Mouse (Mus musculus): ENCODE measurements around the gene Podxl2. TPM values are rescaled to one million over a fixed set of nuclear protein-coding genes. Genes with fewer than 3 reads are reported as not detected.

Gene Podxl2
- polyA plus RNA-seq, 1 experiment from 2014 or later, result 72.3 TPM

GRCm38 (mm10) chr6:88860914-88861313 lies 13.9 kb downstream of the Podxl2 start:
- no peak overlapping the region for H3K27ac ChIP-seq
- no peaks in the 10 kb centered on the region for H3K27me3 ChIP-seq (replicated peaks)
- 11% methylated on average over 2 of the region's 2 CpGs for WGBS
- ATAC-seq (ENCODE audit: insufficient read depth, low FRiP score, low read depth), result peak; percentile 23; the same call in 1 of the 2 replicates
- no peak overlapping the region for H3K4me3 ChIP-seq (replicated peaks)
- peaks cover 5% of the 10 kb centered on the region; the same call in 1 of the 2 replicates for H3K36me3 ChIP-seq
- H3K9me3 ChIP-seq, result no peaks in the 10 kb centered on the region
- no peak overlapping the region for H3K9ac ChIP-seq
- H3K4me1 ChIP-seq, result no peaks in the 10 kb centered on the region
- no peak overlapping the region for H3K4me2 ChIP-seq

GRCm38 (mm10) chr6:88858341-88858740 lies 16.5 kb downstream of the Podxl2 start:
- H3K27me3 ChIP-seq (replicated peaks), result no peaks in the 10 kb centered on the region
- no peak overlapping the region for H3K4me2 ChIP-seq
- H3K9ac ChIP-seq, result no peak overlapping the region
- peaks cover 5% of the 10 kb centered on the region; the same call in 1 of the 2 replicates for H3K36me3 ChIP-seq
- ATAC-seq (ENCODE audit: insufficient read depth, low FRiP score, low read depth), result no peak
- no peak overlapping the region for H3K4me3 ChIP-seq (replicated peaks)
- 78% methylated on average over 7 of the region's 7 CpGs for WGBS
- H3K9me3 ChIP-seq, result no peaks in the 10 kb centered on the region
- H3K4me1 ChIP-seq, result no peaks in the 10 kb centered on the region
- H3K27ac ChIP-seq, result no peak overlapping the region

GRCm38 (mm10) chr6:88857830-88858229 lies 17.0 kb downstream of the Podxl2 start:
- Histone ChIP-seq H3K27ac (no peak overlapping the region), H3K4me2 (no peak overlapping the region), H3K4me3 (replicated peaks) (no peak overlapping the region), H3K9me3 (no peaks in the 10 kb centered on the region), H3K36me3 (peaks cover 2% of the 10 kb centered on the region; the same call in 1 of the 2 replicates), H3K27me3 (replicated peaks) (no peaks in the 10 kb centered on the region), H3K9ac (no peak overlapping the region), H3K4me1 (no peaks in the 10 kb centered on the region)
- no peak for ATAC-seq (ENCODE audit: insufficient read depth, low FRiP score, low read depth)
- WGBS, result 85% methylated on average over 6 of the region's 6 CpGs

DNA sequence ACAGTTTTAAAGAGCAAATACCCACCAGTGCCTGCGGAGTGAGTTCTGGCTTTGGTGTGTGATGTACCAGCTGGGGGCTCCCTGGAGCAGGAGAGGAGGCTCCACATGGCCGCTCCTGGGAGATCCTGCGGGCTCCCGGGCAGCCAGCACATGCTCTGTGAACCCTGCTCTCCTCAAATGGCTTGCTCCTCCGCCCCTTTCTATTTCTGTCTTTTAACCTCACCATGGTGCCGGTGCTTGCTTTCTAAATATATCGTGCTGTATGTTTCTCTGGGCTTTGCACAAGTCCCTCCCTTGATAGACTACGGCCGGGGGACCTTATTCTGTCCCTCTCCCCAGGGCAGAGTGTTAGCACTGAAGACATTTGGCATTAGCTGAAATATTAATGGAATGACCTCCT lies 17.6 kb downstream of the Podxl2 start:
- no peak for ATAC-seq (ENCODE audit: insufficient read depth, low FRiP score, low read depth)

DNA sequence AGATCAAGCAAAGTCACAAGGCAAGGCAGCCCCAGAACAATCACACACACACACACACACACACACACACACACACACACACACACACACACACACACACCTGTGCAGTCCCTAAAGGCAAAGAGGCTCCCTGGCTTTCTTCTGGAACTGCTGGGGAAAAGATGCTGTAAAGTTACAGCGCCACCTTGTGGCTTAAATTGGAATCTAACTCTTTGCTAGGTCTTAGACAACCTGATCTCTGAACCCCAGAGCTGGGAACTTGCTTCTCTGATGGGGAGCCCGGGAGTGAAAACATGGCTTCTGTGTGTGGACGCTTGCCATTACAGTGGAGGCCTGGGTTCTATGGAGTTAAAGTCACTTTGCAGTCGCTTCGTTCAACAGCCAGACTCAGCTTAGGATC lies 19.2 kb downstream of the Podxl2 start:
- no peak overlapping the region for H3K4me3 ChIP-seq (replicated peaks)
- WGBS, result 19% methylated on average over 5 of the region's 5 CpGs
- no peak overlapping the region for H3K27ac ChIP-seq
- H3K27me3 ChIP-seq (replicated peaks), result no peaks in the 10 kb centered on the region
- H3K4me1 ChIP-seq, result no peaks in the 10 kb centered on the region
- H3K36me3 ChIP-seq, result no peaks in the 10 kb centered on the region
- H3K9me3 ChIP-seq, result no peaks in the 10 kb centered on the region
- H3K9ac ChIP-seq, result no peak overlapping the region
- no peak for ATAC-seq (ENCODE audit: insufficient read depth, low FRiP score, low read depth)
- no peak overlapping the region for H3K4me2 ChIP-seq

More for the DNA sequence above, 17.6 kb downstream of the Podxl2 start:
- no peaks in the 10 kb centered on the region for H3K27me3 ChIP-seq (replicated peaks)
- no peak overlapping the region for H3K9ac ChIP-seq
- H3K4me1 ChIP-seq, result no peaks in the 10 kb centered on the region
- no peak overlapping the region for H3K4me3 ChIP-seq (replicated peaks)
- 30% methylated on average over 9 of the region's 9 CpGs for WGBS
- H3K9me3 ChIP-seq, result no peaks in the 10 kb centered on the region
- H3K27ac ChIP-seq, result no peak overlapping the region
- H3K36me3 ChIP-seq, result no peaks in the 10 kb centered on the region
- H3K4me2 ChIP-seq, result no peak overlapping the region

DNA sequence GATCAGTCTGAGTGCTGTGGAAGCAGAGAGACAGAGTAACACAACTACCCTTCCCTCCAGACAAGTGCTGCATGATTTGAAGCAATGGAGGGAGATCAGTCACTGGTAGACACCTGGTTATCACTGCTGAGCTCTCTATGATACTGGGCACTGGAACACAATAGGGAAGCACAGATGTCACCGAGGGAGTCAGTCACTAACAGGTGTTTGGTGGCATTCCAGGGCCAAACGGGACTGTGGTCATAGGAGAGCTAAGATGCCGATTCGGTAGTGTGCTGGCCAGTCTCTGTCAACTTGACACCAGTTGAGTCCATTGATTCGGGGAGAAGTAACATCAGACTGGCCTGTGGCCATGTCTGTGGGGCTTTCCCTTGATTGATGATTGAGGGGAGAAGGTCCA lies 20.3 kb downstream of the Podxl2 start:
- no peaks in the 10 kb centered on the region for H3K36me3 ChIP-seq
- H3K9ac ChIP-seq, result no peak overlapping the region
- H3K4me3 ChIP-seq (replicated peaks), result no peak overlapping the region
- H3K9me3 ChIP-seq, result no peaks in the 10 kb centered on the region
- WGBS, result 74% methylated on average over 5 of the region's 5 CpGs
- H3K27me3 ChIP-seq (replicated peaks), result no peaks in the 10 kb centered on the region
- no peak overlapping the region for H3K4me2 ChIP-seq
- ATAC-seq (ENCODE audit: insufficient read depth, low FRiP score, low read depth), result no peak
- no peak overlapping the region for H3K27ac ChIP-seq
- no peaks in the 10 kb centered on the region for H3K4me1 ChIP-seq

GRCm38 (mm10) chr6:88850034-88850433 lies 24.8 kb downstream of the Podxl2 start:
- H3K4me2 ChIP-seq, result no peak overlapping the region
- no peaks in the 10 kb centered on the region for H3K27me3 ChIP-seq (replicated peaks)
- WGBS, result 86% methylated on average over 7 of the region's 7 CpGs
- H3K4me1 ChIP-seq, result no peaks in the 10 kb centered on the region
- no peak for ATAC-seq (ENCODE audit: insufficient read depth, low FRiP score, low read depth)
- no peak overlapping the region for H3K9ac ChIP-seq
- H3K9me3 ChIP-seq, result no peaks in the 10 kb centered on the region
- H3K36me3 ChIP-seq, result no peaks in the 10 kb centered on the region
- H3K27ac ChIP-seq, result no peak overlapping the region
- H3K4me3 ChIP-seq (replicated peaks), result no peak overlapping the region

GRCm38 (mm10) chr6:88849270-88849669 lies 25.6 kb downstream of the Podxl2 start:
- ATAC-seq (ENCODE audit: insufficient read depth, low FRiP score, low read depth), result no peak
- Histone ChIP-seq H3K27me3 (replicated peaks) (no peaks in the 10 kb centered on the region), H3K4me3 (replicated peaks) (no peak overlapping the region), H3K9me3 (no peaks in the 10 kb centered on the region), H3K9ac (no peak overlapping the region), H3K27ac (no peak overlapping the region), H3K4me1 (no peaks in the 10 kb centered on the region), H3K36me3 (no peaks in the 10 kb centered on the region), H3K4me2 (no peak overlapping the region)
- WGBS, result 55% methylated on average over 4 of the region's 4 CpGs

GRCm38 (mm10) chr6:88847571-88847970 lies 27.3 kb downstream of the Podxl2 start:
- Histone ChIP-seq H3K4me3 (replicated peaks) (no peak overlapping the region), H3K4me2 (no peak overlapping the region), H3K4me1 (peaks cover 8% of the 10 kb centered on the region), H3K36me3 (no peaks in the 10 kb centered on the region), H3K27me3 (replicated peaks) (no peaks in the 10 kb centered on the region), H3K9ac (no peak overlapping the region), H3K9me3 (no peaks in the 10 kb centered on the region), H3K27ac (no peak overlapping the region)
- 51% methylated on average over 2 of the region's 2 CpGs for WGBS
- no peak for ATAC-seq (ENCODE audit: insufficient read depth, low FRiP score, low read depth)

DNA sequence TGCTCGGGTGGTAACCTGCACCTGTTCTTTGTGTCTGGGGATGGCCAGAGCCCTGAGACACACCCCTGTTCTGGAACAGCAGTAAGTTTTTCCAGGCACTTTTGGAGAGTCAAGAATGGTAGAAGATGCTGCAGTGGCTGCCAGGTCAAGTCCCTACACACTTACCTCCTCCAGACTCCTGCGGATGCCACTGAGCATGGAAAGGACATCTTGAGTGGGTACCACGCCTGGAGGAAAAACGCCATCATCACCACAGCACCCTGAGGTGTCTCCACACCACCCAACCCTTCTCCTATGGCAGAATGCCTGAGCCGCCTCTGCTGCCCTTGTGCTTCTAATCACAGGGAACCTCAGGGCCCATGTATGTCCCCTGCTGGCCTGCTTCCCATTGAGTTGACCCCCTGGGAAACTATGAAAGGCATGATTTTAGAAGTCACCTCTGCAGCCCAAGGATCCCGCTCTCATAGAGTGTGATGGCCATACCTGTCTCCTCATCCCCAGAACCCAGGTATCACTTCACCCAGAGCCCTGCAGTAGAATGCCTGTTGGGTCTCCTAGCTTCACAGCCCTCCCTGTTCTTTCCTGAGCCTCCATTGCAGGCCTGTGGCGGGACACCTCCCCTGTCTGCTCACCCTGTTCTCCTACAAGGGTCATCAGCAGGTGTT lies 29.8 kb downstream of the Podxl2 start:
- no peak overlapping the region for H3K27ac ChIP-seq
- H3K4me2 ChIP-seq, result no peak overlapping the region
- H3K36me3 ChIP-seq, result no peaks in the 10 kb centered on the region
- H3K9me3 ChIP-seq, result no peaks in the 10 kb centered on the region
- H3K27me3 ChIP-seq (replicated peaks), result no peaks in the 10 kb centered on the region
- no peak for ATAC-seq (ENCODE audit: insufficient read depth, low FRiP score, low read depth)
- no peak overlapping the region for H3K4me3 ChIP-seq (replicated peaks)
- H3K9ac ChIP-seq, result no peak overlapping the region
- H3K4me1 ChIP-seq, result peaks cover 20% of the 10 kb centered on the region
- 87% methylated on average over 7 of the region's 7 CpGs for WGBS

DNA sequence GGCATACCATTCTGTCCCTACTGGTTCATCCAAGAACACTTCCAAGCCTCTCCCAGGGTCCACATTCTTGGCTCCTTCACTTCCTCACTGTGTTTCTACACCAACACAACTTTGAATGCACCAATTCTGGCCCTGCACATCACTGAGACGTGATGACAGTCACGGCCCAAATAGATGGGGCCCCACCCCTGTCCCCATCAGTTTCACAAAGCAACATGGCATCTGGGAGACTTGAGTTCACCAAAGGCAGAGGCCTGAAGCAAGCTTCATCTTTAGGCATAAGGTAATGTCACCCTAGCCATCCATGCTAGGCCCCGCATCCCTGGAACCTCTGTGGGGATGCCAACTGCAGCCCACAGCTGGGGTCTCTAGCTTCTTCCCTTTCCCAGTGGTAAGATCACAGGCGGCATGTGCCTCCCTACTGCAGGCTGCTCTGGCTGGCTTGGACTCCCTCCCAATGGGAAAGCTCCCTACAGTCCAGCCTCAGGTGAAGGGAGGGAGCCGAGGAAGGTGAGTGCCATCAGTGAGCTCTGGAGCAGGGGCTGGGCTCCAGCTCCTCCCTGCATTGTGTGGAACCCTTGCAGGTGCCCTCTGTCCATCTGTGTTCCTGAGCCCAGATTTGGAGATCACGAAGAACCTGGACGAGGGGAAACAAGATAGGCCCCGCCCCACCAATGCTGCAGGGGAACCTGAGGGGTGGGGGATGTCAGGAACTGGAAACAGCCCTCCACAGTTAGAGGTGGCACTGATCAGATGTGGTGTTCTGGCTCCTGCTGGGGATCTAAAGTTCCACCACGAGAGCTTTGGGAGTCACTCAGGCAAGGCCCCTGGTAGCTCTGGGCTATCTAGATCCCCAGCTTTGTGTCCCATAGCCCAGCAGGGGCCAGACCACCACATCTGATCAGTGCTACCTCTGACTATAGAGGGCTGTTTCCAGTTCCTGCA lies 30.8 kb downstream of the Podxl2 start:
- H3K4me2 ChIP-seq, result no peak overlapping the region
- H3K9ac ChIP-seq, result no peak overlapping the region

GRCm38 (mm10) chr6:88843241-88843640 lies 31.6 kb downstream of the Podxl2 start:
- WGBS, result 68% methylated on average over 7 of the region's 7 CpGs
- H3K27ac ChIP-seq, result no peak overlapping the region
- H3K4me1 ChIP-seq, result peaks cover 20% of the 10 kb centered on the region
- H3K4me2 ChIP-seq, result peak overlapping the region; percentile 95
- H3K9me3 ChIP-seq, result no peaks in the 10 kb centered on the region
- H3K9ac ChIP-seq, result no peak overlapping the region
- no peak for ATAC-seq (ENCODE audit: insufficient read depth, low FRiP score, low read depth)
- peak overlapping the region; percentile 93 for H3K4me3 ChIP-seq (replicated peaks)
- peaks cover 12% of the 10 kb centered on the region; the same call in 1 of the 2 replicates for H3K36me3 ChIP-seq
- H3K27me3 ChIP-seq (replicated peaks), result no peaks in the 10 kb centered on the region

More for the DNA sequence above, 30.8 kb downstream of the Podxl2 start:
- no peak overlapping the region for H3K27ac ChIP-seq
- peaks cover 20% of the 10 kb centered on the region for H3K4me1 ChIP-seq
- no peaks in the 10 kb centered on the region for H3K9me3 ChIP-seq
- no peak overlapping the region for H3K4me3 ChIP-seq (replicated peaks)
- ATAC-seq (ENCODE audit: insufficient read depth, low FRiP score, low read depth), result no peak
- peaks cover 4% of the 10 kb centered on the region; the same call in 1 of the 2 replicates for H3K36me3 ChIP-seq
- 81% methylated on average over 9 of the region's 9 CpGs for WGBS
- no peaks in the 10 kb centered on the region for H3K27me3 ChIP-seq (replicated peaks)
